Mouse (Mus musculus) G1E-ER4 (cell line): ENCODE results near the gene Iqck. TPM values are rescaled to one million over a fixed set of nuclear protein-coding genes. Genes with fewer than 3 reads are reported as not detected.

Experiments used
- GATA1 ChIP-seq: IDR thresholded peaks from one replicate; pipeline ENCODE4 v1.8.0; 2012; ENCODE audit warnings: low read length, inconsistent platforms
- polyA plus RNA-seq: library from polyadenylated mRNA; stranded (reverse); fragments of >175 nt; gene quantifications from 2 replicates; pipeline ENCODE4 v1.2.3, GENCODE M21; 2012

The Iqck gene
- polyA plus RNA-seq, 1 experiment = 0.29 TPM

DNA sequence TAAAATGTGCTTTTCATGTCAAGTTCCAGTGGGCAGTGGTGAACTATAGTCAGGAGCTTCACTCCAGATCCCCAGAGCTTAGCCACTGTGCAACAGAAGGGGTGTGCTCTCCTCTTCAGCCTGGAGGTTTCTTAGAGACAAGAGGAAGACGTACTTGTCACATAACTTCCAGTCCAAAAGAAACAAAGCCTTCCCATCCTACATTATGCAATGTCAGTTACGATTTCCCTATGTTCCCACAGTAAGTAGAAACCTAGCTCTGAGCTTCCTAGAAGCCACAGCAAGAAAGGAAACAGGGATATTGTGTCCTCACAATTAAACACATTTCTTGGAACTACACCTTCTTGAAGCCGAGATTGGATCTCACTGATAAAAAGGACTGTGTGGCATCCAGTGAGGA lies 91.7 kb downstream of the Iqck start:
- TF ChIP-seq GATA1 = no peak

DNA sequence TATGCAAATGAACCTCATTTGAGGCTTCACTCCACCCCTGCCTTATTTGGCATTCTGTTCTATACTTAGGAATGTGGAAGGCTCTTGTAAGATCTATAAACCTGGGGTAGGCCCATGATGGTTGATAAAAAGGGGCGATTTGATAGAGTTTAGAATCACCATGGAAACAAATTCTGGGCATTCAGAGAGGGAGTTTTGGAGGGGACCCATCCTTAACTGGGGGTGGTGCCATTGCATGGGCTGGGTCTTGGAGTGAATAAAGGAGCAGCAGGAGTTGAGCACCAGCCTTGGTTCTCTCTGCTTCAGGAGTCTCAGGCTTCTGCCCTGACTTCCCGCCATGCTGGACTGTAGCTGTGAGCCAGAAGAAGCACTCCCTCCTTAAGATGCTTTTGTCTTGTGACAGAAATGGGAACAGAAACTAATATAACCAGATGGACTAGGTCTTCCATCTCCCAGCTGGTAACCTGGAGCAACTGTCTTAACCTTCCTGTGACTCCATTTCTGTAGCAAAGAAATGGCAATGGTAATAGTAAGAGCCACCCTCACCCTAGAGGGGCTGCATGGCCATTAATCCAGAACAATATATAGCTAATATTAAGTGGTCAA lies 93.2 kb downstream of the Iqck start:
- no peak for TF ChIP-seq GATA1

DNA sequence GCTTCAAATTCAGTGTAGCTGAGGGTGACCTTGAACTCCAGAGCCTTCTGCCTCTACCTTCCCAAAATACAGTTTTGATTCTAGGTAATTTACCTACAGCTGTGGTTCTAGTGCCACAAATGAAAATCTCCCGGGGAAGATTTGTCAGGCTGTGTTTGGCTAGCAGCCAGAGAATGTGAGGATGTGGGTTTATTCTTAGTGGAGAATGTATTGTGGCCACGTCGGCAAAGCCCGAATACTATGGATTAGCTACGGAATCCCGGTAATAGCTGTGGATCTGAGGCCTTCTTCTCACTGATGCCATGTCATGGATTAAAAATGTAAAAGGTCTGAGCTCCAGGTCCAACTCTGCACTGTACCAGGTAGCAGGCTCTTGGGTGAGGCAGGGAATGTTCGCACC lies 94.2 kb downstream of the Iqck start:
- TF ChIP-seq GATA1 = no peak

DNA sequence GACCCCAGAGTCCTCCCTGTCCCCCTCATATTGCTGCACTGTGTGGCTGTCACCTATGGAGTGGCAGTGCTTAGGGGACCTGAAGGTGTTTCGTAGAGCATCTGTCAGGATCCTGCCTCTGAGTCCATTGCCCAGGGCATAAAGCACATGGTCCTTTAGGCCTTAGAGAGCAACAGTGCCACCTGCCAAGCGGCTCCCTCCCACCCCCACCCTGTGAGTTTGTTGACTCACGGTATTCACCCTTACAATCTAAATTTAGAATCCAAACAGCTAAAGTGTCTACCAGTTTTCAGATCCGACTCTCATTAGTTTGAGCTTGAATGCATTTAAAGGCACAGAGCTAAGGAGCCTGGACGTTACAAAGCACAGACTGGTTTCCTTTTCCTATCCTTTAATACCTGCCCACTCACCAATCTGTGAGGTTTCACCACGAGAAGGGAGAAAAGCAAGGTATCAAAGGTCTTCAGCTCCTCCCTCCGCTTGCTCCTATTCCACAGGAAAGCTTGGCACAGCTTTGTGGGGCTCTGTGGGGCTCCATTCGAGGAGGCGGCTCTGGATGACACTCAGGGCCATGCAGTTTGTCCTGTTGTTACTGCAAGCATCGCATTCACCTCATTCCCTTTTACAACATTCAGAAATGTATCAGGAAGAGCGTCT lies 98.2 kb downstream of the Iqck start:
- TF ChIP-seq GATA1 = no peak

DNA sequence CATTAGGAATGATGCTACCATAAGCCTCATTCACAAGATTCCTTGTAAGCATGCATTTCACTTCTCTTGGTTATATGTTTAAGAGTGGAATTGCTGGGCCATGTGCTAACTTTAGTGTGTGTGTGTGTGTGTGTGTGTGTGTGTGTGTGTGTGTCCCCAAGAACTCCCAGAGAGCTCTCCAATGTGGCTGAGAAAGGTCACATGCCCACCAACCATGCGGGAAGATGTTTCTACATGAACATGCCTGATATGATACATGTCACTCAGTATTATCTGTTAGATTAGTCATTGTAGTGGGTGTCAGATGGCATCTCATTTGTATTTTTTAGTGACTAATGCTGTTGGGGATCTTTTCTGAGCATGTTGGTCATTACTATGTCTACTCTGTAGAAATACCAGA lies 99.4 kb downstream of the Iqck start:
- TF ChIP-seq GATA1 = no peak

DNA sequence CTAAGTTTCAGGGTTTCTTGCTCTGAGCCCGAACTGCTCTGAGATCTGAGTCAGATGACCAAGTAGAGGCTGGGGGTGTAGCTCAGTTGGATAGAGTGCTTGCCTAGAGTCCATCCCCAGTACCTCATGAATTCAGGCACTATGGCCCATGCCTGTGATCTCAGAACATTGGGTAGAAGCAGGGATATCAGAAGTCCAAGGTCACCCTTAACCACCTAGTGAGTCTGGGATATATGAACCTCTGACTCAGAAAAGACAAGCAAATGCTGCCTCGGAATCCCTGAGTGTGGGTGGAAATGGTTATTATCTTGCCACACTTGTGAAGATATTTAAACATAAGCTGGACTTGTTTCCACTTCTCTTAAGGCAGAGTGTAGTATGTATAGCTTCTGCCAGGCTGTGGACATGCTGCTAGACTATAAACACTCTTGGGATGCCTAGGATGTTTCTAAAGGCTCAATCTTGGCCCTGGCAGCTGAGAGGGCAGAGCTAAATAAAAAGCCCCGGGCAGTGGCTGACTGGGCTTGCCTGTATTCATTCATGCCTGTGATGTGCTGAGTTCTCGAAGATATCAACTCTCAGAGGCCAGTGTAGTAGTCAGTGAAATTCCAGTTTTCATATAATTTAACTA lies 101.2 kb downstream of the Iqck start:
- TF ChIP-seq GATA1 = no peak

DNA sequence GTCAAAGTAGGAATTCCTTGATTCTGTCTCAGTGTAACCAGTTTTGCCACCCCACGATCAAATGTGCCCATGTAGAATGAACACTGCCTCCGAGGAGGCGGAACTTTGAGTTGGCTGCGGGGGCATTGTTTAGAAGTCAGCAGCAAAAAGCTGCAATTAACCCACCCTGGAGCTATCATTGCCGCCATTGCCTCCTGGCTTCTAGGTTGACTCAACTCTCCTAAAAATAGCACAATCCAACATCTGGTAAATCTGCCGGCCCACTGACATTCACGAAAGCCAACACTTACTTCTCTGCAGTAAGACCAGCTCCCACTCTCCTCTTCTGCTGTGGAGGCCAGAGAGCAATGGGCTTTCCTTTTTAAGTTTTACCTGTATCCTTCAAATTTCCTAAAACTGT lies 103.7 kb downstream of the Iqck start:
- no peak for TF ChIP-seq GATA1

DNA sequence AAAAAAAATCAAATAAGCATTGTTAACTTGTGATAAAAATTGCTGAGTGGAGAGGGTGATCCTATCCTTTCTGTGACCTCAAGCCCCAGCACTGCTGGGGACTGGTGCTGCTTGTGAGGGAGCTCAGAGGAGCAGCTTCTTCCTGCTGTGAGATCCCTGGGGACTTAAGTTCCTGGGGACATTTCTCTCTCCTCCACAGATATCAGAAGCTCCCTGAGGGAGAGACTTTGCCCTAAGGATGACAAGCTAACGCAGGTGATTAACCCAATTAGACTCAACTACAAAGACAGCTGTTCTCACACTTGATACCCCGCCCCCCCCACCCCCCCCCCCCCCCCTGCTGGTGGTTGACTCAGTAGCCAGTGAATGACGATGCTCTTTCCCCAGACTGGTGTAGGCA lies 109.2 kb downstream of the Iqck start:
- no peak for TF ChIP-seq GATA1

DNA sequence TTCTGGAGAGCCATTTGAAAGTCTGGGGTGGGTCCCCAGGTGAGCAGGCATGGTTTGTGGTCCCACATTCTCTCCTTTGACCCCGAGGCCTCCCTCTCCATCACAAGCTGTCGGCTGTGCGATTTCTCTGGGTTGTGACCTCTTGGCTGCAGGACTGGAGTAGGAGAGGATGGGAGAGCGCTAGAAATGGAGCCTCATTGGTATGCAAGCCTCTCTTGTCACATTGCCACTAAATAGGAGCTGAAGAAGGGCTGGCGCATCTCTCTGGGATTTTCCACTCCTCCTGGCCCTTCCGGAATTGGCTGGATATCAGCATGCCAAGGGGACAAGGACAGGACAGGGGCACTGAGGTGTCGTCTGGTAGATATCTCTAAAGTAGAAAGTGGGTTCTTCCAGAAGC lies 109.6 kb downstream of the Iqck start:
- no peak for TF ChIP-seq GATA1

DNA sequence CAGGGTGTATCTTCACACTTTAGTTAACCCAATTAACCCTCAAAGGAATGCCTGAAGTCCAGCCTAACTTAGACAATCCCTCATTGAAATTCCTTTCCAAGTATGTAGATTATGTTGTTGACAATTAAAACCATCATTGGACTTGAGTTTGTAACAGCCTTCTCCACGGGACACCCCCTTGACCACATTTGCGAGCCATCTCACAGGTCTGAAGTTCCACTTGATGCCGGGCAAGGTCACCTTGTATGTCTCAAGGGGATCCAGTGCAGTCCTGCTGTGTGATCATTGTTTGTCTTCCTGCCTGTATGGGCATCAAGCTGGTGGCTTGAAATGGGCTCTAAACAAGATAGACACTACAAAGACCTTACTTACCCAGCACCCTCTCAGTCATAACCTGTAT lies 113.3 kb downstream of the Iqck start:
- TF ChIP-seq GATA1 = no peak

DNA sequence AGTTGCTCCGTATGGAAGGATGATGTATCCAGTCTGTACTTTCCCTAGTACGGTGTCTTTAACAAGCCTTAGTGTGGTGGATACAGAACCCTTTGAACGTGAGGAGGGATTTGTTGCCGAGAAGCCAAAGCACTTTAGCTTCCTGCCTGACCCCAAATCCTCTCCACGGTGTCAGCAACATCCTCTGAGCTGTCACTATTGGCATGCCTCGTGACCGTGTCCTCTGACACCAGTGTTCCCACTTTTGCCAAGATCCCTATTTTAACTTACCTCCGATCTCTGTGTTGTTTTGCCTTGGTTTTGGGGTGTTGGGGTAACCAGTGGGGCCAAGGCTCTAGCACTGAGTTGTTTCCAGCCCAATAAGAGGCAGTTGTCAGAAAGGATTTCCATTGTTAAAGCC lies 115.9 kb downstream of the Iqck start:
- TF ChIP-seq GATA1 = no peak

DNA sequence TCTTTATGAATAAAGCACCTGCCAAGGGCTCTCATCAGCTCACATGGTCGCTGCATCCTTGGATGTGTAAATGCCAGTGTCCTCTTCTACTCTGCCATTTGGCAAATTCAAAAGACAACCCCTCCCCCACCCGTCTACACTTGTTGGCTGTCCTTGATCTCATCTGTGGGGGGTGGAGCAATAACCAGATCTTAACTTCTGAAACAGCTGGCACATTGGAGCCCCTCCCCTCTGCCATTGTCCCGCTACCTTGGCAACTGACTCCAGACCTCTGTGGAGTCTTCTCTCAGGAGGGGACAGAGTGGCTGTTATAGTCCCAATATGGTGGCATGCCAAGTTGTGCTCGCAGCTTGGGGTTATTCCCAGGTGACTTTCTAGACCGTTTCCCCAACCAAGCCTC lies 116.8 kb downstream of the Iqck start:
- no peak for TF ChIP-seq GATA1

DNA sequence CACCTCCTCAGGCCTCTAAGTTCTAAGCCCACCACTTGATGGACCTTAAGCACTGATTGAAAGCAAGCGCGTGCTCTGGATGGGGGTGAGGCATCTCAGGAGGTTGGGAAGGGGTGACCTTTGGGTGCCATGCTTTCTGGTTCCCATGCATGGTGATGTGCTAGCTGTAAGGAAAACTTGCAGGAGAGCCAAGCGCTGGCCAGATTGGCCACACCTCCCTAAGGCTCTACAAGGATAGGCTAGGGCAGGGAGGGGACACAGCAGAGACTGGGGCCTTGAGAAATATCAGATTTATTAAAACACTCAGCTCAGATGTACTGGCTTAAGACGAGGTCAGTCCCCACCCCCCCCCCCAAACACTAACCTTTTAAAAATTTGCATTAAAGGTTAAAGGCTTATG lies 117.8 kb downstream of the Iqck start:
- no peak for TF ChIP-seq GATA1

DNA sequence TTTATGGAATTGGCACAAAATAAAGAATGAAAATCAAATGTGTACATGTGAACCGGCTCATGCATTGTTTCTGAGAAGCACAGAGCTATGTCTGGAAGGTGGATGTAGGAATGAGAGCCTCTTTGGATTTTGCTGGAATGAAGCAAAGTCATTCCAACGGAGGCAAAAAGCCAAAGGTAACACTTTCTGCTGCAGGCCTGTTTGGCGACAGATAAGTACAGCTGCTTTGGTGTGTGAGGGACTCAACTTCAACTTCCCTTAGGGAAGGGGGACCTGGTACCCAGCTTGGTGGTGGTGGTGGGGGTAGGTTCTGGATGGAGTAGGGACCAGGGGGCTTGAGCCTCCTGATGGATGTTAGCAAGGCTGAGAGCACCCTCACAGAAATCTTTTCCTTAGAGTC lies 120.3 kb downstream of the Iqck start:
- no peak for TF ChIP-seq GATA1

DNA sequence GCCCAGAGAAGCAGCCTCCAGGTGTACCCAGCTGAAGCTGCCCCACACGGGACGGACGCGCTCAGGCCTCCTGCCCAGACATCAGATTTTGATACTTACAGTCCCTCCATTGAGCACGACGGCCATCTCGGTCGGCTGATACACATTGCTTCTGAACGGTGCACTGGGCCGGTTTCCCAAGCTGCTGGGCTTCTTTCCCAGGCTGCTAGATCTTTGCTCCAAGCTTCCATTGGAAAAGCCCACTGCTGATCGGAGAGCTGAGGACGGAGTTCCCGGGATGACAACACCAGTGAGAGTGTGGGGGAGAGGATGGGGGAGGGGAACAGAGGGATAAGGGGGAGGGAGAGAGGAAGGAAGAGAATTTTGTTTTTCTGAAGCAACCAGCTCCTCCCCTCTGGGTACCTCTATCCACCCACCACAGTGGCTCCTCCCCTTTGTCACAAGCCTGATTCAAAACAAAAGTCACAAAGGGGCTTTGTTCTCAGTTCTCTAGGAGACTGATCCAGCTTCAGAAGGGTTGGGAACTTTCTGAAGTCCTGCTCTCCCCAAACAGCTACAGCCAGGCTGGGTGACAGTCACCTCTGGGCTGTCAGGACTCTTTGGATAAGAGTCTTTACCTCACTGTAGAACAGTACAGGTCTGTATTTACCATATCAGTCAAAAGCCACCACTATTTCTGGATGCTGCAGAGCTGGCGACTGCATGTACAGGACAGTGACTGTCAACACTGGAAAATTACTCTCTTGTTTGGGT lies 121.0 kb downstream of the Iqck start:
- TF ChIP-seq GATA1 = no peak

DNA sequence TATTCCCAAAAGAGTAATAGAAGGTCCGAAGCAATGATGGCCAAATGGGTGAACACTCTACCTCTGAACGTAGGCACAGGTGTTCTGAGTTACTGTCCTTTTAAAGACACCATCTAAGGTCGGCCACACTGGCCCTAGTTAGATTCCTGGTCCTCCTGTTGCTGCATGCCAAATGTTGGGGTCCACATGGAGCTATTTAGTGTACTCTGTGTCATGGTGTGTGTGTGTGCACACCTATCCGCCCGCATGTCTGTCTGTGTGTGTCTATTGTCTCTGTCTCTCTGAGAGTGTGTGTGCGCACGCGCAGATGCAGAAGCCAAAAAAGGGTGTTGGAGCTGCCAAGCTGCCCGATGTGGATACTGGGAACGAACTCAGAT lies 121.6 kb downstream of the Iqck start:
- TF ChIP-seq GATA1 = no peak

DNA sequence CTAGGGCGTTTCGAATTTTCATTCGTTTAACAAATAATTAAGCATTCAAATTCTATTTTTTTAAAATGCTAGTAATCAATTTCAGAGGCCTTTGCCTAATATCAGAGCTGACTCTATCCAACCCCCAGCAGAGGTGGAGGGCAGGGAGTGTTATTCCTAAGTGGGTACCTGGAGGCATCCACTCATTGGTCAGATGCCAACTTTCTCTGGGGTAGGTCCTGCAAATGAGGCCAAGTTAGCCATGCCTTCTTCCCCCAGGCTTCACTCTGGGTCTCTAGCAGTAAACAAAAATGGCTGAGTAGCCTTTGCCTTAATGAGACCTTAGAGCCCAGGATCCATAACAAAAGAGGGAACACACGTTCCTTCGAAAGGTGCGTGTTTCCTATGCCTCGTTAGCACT lies 123.6 kb downstream of the Iqck start:
- no peak for TF ChIP-seq GATA1

DNA sequence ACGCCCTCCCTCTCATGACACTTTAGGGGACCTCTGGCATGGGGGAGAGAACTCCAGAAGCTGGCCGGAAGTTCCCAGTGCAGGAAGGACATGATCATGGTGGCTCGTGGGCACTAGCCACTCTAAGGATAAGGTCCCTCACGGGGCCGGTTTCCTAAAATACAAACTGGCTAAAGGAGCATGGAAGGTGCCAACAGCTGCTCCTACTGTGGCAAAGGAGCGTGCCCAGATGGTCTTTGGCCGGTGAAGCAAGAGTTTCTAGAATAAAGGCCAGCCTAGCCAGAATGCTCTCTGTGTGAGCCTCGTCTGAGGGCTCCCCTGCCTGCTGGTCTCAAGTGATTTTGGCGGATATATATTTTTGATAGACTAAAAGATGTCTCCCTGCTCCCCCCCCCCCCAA lies 124.2 kb downstream of the Iqck start:
- TF ChIP-seq GATA1 = no peak
